Mouse (Mus musculus) layer of hippocampus, postnatal 10 days (tissue): ENCODE data around the gene Ankrd50. TPM values are rescaled to one million over a fixed set of nuclear protein-coding genes. Genes with fewer than 3 reads are reported as not detected.

Experiments
- DNase-seq, 2 experiments: peaks; one replicate each; pipeline ENCODE4 v3.0.0; 2021; ENCODE audit warnings: low spot score in 2 of 2
- total RNA-seq, 2 experiments: library from RNA; stranded (reverse); gene quantifications; 2 replicates each; pipeline ENCODE4 v1.2.3; 2021

The Ankrd50 gene
- total RNA-seq, 2 experiments from 2014 or later, result 50.0 to 50.9 TPM

DNA sequence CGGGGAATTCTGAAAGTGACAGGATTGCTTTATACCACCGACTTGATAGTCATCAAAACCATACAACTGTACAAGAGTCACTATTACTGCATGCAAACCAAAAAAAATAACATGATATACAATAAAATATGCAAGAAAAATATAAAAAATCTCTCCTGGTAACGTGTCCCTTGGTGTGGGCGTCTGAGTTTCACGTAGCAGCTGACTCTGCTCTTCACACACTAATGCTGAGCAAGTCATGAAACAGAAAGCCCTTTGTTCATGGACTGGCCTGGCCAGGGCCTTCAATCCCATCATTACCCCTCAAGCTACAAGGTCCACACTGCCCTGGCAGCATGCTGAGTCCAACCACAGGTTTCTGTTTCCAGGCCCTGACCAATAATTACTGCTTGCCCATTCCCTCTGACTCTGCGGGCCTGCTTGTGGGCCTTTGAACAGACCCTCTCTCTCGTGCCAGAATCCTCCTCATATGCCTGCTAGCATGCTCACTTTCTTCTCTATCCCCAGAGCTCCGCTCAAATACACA is 17.7 kb downstream of the Ankrd50 start:
- DNase-seq, result no peak

DNA sequence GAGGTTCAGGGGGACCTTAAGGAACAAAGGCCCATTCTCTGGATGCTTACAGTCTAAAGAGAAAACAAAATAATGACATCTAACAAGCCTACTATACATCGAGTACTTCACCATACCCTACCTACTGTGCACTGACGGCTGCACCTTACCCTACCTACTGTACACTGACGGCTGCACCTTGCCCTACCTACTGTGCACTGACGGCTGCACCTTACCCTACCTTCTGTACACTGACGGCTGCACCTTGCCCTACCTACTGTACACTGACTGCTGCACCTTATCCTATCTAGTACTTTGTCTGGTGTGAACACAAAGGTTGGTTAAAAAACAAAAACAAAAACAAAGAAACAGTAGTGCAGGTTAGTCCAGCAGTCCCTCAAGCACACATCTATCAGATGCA is 18.5 kb downstream of the Ankrd50 start:
- no peak for DNase-seq

- no peak for DNase-seq
These were observed 21.5 kb downstream of the Ankrd50 start for GRCm38 (mm10) chr3:38463149-38463548.

DNA sequence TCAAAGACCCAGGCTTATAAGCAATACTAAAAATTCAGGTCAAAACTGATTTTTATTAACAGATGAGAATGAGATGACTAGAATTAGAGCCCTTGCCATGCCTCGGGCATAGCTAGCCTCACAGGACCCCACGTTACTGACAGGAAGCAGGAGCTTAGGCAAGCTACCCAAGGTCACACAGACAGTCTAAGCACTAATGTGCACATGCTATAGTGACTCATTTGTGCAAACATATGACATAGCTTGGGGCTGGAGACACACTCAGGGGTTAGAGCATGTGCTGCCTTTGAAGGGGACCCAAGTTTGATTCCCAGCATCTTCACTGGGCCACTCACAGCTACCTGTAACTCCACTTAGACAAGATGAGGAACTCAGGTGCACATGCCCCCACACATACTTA is 22.9 kb downstream of the Ankrd50 start:
- no peak for DNase-seq

DNA sequence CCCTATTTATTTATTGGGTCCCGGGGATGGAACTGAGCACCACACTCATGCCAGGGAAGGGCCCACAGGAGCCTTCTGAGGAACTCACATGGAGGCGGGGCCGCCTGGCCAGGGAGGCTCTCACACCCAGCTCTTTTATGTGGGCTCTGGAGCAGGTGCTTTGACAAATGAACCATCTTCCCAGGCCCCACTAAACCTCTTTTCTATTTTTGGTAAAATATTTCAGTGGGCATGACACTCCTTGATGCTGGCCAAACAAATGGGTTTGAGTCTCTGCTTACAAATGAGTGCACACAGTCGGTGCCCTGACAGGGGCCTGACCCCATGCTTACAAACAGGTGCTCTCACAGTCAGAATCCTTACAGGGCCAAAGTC is 24.4 kb downstream of the Ankrd50 start:
- no peak for DNase-seq

- DNase-seq, result no peak
These were observed 25.0 kb downstream of the Ankrd50 start for GRCm38 (mm10) chr3:38459507-38460249.

GRCm38 (mm10) chr3:38457041-38457440 is 27.6 kb downstream of the Ankrd50 start:
- no peak for DNase-seq

DNA sequence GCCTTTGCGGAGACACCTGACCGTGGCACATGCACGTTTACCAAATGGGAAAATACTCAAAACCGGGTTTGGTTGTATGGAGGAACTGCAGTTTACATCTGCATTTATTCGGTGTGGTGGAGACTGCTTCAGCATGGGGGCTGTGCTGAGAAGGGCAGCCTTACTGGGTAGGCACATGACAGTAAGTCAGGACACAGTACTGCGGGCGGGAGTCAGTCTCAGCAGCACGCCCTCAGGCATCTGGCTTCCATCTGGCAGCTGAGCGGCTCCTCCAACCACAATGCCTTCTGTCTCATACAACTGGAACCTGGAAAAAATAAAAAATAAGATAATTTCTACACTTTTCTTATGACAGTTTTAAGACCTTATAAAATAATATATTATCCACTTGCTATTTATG is 32.4 kb downstream of the Ankrd50 start:
- DNase-seq, result no peak

DNA sequence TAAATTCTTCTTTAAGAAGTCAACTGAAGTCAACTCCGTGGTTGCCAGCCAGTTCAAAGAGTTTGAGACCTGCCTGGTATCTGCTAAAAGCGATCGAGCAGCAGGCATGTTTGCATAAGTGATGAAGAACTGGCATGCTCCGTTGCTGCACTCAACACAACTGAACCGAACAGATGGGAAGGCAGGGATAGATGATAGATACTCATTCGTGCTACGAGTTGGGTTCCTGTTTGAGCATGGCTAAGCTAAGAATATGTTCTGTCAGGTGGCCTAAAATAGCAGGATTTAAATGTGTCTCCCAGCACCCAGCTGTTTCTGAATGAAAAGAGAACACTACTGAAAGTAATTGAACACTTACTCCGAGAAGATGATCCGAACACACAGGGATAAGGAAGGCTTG is 38.1 kb downstream of the Ankrd50 start:
- DNase-seq, result no peak

GRCm38 (mm10) chr3:38443875-38444274 is 40.8 kb downstream of the Ankrd50 start:
- DNase-seq, result no peak

DNA sequence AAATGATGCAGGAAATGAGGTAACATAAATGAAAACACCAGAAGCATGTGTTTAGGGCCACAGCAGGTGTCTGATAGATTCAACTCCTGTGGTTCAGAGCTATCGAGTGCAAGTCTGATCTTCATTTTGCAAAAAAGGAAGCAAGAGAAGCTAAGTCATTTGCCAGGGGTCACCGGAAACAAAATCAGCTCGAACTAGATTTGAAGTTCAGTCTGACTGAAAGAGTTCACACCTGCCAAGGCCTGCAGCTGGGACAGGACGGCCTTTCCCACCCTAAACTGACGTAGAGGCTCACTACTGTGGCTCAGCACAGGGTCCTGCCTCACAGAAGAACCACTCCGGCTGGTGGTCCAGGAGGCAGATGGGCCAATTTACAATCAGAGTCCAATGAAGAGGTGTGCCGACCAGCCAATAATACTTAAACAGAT is 44.1 kb downstream of the Ankrd50 start:
- DNase-seq, result no peak

DNA sequence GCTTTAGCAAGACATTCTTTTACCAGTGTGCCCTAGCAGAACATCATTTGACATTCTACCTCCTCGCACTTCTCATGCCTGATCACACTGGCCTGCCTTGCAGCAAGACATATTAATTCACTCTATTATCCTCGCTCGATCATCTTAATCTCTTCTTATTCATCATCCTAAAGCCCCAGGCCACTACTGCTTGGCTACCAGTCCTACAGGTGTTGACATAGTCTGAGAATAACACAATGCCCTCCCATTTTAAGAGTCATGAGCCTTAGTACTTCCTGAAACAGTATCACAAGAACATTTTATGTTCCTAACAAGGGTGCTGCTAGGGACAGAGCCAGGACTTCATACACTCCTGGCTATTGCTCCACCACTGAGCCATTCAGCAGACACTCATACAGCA is 48.0 kb downstream of the Ankrd50 start:
- no peak for DNase-seq

DNA sequence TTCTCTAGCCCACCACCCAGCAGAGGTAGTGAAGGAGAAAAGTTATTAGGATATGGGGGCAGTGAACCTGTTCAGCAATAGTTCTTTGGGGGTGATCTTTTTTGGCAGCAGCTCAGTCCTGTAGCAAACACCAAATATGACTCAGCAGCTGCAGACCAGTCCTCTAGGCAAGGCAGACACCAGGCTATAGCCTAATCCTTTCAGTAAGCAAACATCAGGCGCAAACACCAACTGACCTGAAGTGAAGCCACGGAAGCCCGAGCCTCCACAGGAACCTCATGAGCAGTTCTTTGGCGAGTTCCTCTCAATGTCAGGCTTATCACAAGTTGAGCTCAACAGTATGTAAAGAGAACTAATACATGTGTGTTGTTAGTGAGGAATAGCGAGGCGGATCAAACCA is 48.8 kb downstream of the Ankrd50 start:
- DNase-seq, result no peak

- no peak for DNase-seq
These were observed 50.2 kb downstream of the Ankrd50 start for GRCm38 (mm10) chr3:38434486-38434885.

DNA sequence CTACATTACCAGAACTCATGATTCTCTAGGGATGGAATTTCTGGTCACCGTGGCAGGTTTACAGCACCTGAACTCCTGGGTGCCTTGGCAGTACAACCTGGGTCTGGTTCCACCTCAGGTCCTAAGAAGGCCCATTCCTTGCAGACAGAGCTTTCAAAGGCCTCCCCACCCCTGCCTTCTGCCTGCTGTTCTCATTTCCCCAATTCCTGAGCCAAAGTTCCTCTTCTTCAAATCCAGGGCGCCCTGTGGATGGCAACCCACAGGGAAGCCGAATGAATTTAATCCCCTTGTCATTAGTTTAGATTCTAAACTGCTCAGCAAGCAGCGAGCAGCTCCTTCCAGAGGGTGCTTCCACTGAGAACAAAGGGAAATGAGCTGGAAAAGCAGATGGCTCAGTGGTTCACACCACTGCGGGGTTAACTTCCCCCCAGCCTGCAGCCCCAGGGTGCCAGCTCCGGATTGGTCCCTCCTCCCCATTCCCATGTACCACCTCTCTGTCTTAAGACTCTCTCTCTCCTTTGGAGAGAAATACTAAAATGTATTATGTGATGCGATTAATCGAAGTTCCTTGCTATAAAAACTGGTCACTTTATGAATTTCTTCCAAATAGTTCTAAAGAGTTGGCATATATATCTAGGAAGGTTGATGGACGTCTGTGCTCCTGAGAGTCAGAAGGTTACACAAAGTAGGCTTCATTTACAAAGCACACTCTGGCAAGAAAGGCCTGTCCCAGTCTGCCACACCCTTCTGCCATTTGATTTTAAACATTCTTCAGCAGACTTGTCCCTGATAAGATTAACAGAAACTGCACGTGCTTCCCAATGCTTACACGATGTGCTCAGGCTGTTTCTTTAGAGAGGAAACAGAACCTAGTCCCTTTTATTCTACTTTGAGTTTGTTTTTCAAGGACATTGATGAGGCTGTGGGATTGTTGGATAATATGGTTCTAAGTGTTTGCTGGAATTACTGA is 50.9 kb downstream of the Ankrd50 start:
- DNase-seq, result no peak

GRCm38 (mm10) chr3:38431461-38431860 is 53.2 kb downstream of the Ankrd50 start:
- no peak for DNase-seq

DNA sequence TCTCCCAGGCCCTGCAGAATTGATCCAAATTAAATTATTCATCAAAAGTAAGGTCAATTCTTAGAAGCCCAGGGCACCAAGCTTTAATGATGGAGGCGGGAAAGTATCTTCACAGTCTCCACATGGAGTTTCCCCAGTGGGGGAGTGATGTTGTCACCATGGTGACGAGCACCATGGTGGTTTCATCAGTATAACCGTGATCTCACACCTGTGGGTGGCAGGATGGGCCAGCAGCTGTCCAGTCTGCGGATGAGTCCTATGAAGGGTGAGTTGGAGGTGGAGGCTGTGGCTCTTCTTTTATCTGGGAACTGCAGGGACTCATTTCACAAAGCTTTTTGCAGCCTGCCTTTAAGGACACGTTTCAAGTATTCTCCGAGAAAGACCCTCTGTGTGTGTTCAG is 53.6 kb downstream of the Ankrd50 start:
- DNase-seq, result no peak

GRCm38 (mm10) chr3:38427200-38427599 is 57.4 kb downstream of the Ankrd50 start:
- no peak for DNase-seq

- DNase-seq, result no peak
These were observed 60.7 kb downstream of the Ankrd50 start for GRCm38 (mm10) chr3:38423966-38424365.

- no peak for DNase-seq
These were observed 64.7 kb downstream of the Ankrd50 start for GRCm38 (mm10) chr3:38419896-38420295.

DNA sequence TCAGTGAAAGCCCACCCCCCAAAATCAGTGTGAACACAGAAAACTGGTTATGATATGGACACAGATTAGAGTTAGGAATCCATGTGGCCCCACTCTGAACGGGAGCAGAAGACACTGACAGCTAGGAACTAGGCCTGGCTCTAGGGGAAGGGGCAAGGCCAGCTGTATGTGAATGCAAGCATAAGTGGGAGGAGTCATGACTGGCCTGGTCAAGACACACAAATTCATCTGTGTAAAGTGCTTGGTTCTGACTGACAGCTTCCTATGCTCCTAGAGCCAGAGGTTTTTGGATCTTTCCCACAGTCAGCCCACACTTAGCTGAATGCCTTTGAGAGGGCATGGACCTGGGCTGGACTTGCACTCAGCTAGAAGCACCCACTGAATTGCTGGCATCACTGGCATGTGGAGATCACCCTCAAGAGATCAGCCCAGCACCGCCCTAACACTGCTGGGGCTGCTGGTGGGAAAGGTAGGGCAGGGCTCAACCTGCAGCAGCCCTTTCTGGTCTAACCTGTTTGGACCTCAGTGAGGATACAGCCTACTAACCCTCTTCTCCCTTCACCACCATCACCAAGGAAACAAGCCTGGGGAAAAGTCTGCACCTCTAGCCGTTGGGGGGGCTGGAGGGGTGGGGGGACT is 69.2 kb downstream of the Ankrd50 start:
- no peak for DNase-seq
